Mouse (Mus musculus): ENCODE measurements around the gene Srcin1. TPM values are rescaled to one million over a fixed set of nuclear protein-coding genes. Genes with fewer than 3 reads are reported as not detected.
A peak's percentile ranks its signal among the peaks of the same experiment; 100 is the strongest.

Srcin1 gene
- polyA plus RNA-seq, 1 experiment from 2014 or later: 0.49 TPM

DNA sequence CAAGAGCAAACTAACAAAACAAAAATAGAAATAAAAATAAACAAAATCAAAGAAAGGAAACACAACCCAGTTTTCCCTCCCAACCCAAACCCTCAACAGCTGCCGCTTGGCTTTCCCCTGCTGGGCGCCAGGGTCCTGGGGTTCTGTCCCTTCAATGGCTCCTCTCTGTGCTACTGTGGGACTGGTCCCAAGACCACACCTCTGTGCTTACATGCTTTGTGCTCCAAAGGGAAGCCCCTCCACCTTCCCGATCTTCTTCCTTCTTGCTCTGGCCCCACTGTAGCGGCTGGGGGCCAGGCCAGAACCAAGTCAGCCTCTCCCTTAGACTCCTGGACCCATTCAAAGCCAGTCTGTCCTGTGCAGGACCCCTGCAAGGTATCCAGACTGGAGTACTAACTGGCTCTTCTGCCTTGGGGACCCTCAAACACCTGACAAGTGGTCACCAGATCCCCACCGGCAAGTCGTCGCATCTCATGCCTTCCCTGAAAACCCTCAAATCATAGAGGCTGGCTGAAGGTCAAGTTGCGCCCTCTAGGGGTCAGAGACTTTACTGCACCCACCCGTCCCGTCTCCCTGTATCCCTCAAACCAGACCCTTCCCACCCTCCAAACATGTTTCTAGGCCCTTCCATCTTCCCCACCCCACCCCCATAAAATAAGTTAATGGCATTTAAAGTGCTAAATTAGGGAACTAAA lies 64.9 kb downstream of the Srcin1 start:
- Histone ChIP-seq H3K9ac (ENCODE audit: low read length) (no peak overlapping the region), H3K27ac (replicated peaks) (no peak overlapping the region), H3K36me3 (ENCODE audit: control insufficient read depth, insufficient read depth, low read length) (no peaks in the 10 kb centered on the region), H3K4me3 (ENCODE audit: low read depth, low read length) (no peak overlapping the region), H3K4me2 (replicated peaks; ENCODE audit: low read depth) (no peak overlapping the region), H3K9me3 (ENCODE audit: control insufficient read depth, low read length) (no peaks in the 10 kb centered on the region), H3K4me1 (replicated peaks; ENCODE audit: control insufficient read depth, insufficient read depth) (no peaks in the 10 kb centered on the region), H3K27me3 (ENCODE audit: control insufficient read depth, insufficient read depth, low read length) (no peaks in the 10 kb centered on the region)
- DNase-seq (ENCODE audit: low spot score): peak; percentile 69
- TF ChIP-seq CTCF (IDR thresholded peaks at IDR 0.05; ENCODE audit: low read depth) (peak; percentile 81), EP300 (optimal IDR thresholded peaks at IDR 0.05) (no peak)
- ATAC-seq (ENCODE audit: low FRiP score, low TSS enrichment): peak; percentile 25; the same call in 1 of the 2 replicates
- WGBS: 34% methylated on average over 10 of the region's 10 CpGs

DNA sequence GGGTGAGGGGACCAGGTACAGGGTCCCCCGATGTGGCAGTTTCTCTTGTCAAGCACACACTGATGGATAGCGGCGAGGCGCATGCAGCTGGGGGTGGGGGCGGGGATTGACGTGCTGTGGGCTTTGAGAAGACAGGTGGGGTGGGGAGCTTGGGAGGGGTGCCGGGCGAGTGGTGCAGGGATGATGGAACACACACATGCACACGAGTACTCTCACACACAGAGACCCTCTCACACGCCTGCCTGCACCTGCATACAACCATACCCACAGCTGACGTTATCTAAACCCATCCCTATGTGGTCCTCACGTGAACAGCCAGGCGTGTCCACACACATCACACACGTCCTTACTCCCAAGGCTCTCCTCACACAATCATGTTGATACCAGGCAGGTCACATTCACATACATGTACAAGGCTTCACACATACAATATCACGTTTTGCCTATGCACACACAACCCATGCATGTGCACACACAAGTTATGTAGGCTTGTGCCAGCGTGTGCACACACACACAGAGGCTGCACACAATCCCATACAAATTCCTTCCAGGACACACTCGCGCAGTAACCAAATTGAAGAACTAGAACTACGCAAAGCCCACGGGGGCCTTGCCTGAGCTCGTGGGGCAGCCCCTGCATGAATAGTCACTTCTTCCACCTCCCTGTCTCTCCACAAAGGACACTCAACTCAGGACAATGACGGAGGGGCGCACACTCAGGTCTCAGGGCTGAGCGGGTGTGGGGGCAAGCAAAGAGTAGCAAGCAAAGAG lies 66.1 kb downstream of the Srcin1 start:
- no peak for ATAC-seq (ENCODE audit: low FRiP score, low TSS enrichment)
- no peak overlapping the region for H3K27ac ChIP-seq (replicated peaks)
- 59% methylated on average over 23 of the region's 24 CpGs for WGBS
- no peak overlapping the region for H3K4me2 ChIP-seq (replicated peaks; ENCODE audit: low read depth)
- no peaks in the 10 kb centered on the region for H3K9me3 ChIP-seq (ENCODE audit: control insufficient read depth, low read length)
- no peaks in the 10 kb centered on the region for H3K36me3 ChIP-seq (ENCODE audit: control insufficient read depth, insufficient read depth, low read length)
- H3K4me1 ChIP-seq (replicated peaks; ENCODE audit: control insufficient read depth, insufficient read depth): no peaks in the 10 kb centered on the region
- no peak for DNase-seq (ENCODE audit: low spot score)
- TF ChIP-seq CTCF (IDR thresholded peaks at IDR 0.05; ENCODE audit: low read depth) (no peak), EP300 (optimal IDR thresholded peaks at IDR 0.05) (no peak)
- no peak overlapping the region for H3K4me3 ChIP-seq (ENCODE audit: low read depth, low read length)
- no peak overlapping the region for H3K9ac ChIP-seq (ENCODE audit: low read length)
- no peaks in the 10 kb centered on the region for H3K27me3 ChIP-seq (ENCODE audit: control insufficient read depth, insufficient read depth, low read length)

DNA sequence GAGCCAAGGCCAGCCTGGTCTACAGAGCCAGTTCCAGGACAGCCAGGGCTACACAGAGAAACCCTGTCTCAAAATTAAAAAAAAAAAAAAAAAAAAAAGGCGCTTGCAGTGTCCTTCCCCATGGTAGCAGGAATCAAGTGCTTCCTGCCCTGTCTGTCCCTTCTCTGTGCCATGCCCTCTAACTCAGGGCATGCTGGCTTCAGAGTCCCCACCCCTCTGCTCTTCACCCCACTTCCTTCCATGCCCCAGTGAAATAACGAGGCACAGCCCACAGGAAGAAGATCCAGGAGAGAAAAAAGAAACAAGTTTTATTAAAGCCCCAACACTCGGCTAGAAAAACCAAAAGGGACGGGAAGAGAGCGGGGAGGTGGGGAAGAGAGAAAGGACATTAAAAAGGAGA lies 66.9 kb downstream of the Srcin1 start:
- ATAC-seq (ENCODE audit: low FRiP score, low TSS enrichment) (no peak), DNase-seq (ENCODE audit: low spot score) (no peak)
- Histone ChIP-seq H3K27ac (replicated peaks) (no peak overlapping the region), H3K36me3 (ENCODE audit: control insufficient read depth, insufficient read depth, low read length) (no peaks in the 10 kb centered on the region), H3K27me3 (ENCODE audit: control insufficient read depth, insufficient read depth, low read length) (no peaks in the 10 kb centered on the region), H3K4me3 (ENCODE audit: low read depth, low read length) (no peak overlapping the region), H3K9ac (ENCODE audit: low read length) (no peak overlapping the region), H3K4me1 (replicated peaks; ENCODE audit: control insufficient read depth, insufficient read depth) (no peaks in the 10 kb centered on the region), H3K4me2 (replicated peaks; ENCODE audit: low read depth) (no peak overlapping the region), H3K9me3 (ENCODE audit: control insufficient read depth, low read length) (no peaks in the 10 kb centered on the region)
- TF ChIP-seq CTCF (IDR thresholded peaks at IDR 0.05; ENCODE audit: low read depth) (no peak), EP300 (optimal IDR thresholded peaks at IDR 0.05) (no peak)
- 46% methylated on average over 5 of the region's 5 CpGs for WGBS

GRCm38 (mm10) chr11:97508198-97508597 lies 67.8 kb downstream of the Srcin1 start:
- no peak overlapping the region for H3K4me2 ChIP-seq (replicated peaks; ENCODE audit: low read depth)
- ATAC-seq (ENCODE audit: low FRiP score, low TSS enrichment): no peak
- no peak overlapping the region for H3K4me3 ChIP-seq (ENCODE audit: low read depth, low read length)
- no peaks in the 10 kb centered on the region for H3K36me3 ChIP-seq (ENCODE audit: control insufficient read depth, insufficient read depth, low read length)
- no peaks in the 10 kb centered on the region for H3K4me1 ChIP-seq (replicated peaks; ENCODE audit: control insufficient read depth, insufficient read depth)
- no peak for TF ChIP-seq EP300 (optimal IDR thresholded peaks at IDR 0.05)
- no peak for TF ChIP-seq CTCF (IDR thresholded peaks at IDR 0.05; ENCODE audit: low read depth)
- H3K27me3 ChIP-seq (ENCODE audit: control insufficient read depth, insufficient read depth, low read length): no peaks in the 10 kb centered on the region
- no peak overlapping the region for H3K27ac ChIP-seq (replicated peaks)
- H3K9ac ChIP-seq (ENCODE audit: low read length): no peak overlapping the region
- DNase-seq (ENCODE audit: low spot score): no peak
- 68% methylated on average over 3 of the region's 3 CpGs for WGBS
- no peaks in the 10 kb centered on the region for H3K9me3 ChIP-seq (ENCODE audit: control insufficient read depth, low read length)

DNA sequence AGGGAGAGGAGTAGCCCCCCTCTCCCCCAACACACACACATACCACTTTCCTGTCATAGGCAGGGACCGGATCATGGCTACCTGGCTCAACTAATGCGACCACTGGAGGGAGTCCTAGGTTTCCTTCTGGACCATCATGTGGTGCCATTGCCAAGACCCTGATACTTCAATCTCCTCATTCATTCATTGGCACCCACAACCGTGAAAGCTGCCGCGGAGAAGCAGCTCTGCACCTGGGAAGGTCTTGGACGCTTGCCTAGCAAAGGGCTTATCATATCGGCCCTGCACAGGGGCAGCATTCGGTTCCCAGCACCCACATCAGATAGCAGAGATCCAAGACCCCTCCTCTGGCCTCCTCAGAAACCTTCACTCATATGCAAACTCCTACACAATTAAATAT lies 69.7 kb downstream of the Srcin1 start:
- H3K4me1 ChIP-seq (replicated peaks; ENCODE audit: control insufficient read depth, insufficient read depth): no peaks in the 10 kb centered on the region
- no peak overlapping the region for H3K4me2 ChIP-seq (replicated peaks; ENCODE audit: low read depth)
- DNase-seq (ENCODE audit: low spot score) (no peak), ATAC-seq (ENCODE audit: low FRiP score, low TSS enrichment) (no peak)
- peak; percentile 38 for TF ChIP-seq CTCF (IDR thresholded peaks at IDR 0.05; ENCODE audit: low read depth)
- no peak for TF ChIP-seq EP300 (optimal IDR thresholded peaks at IDR 0.05)
- H3K9me3 ChIP-seq (ENCODE audit: control insufficient read depth, low read length): no peaks in the 10 kb centered on the region
- no peaks in the 10 kb centered on the region for H3K27me3 ChIP-seq (ENCODE audit: control insufficient read depth, insufficient read depth, low read length)
- 0 out of 2 replicates have a peak, but pooled peaks cover 2% of the 10 kb centered on the region for H3K36me3 ChIP-seq (ENCODE audit: control insufficient read depth, insufficient read depth, low read length)
- 52% methylated on average over 8 of the region's 8 CpGs for WGBS
- H3K4me3 ChIP-seq (ENCODE audit: low read depth, low read length): no peak overlapping the region
- H3K9ac ChIP-seq (ENCODE audit: low read length): no peak overlapping the region
- no peak overlapping the region for H3K27ac ChIP-seq (replicated peaks)

- Histone ChIP-seq H3K9me3 (ENCODE audit: control insufficient read depth, low read length) (no peaks in the 10 kb centered on the region), H3K4me2 (replicated peaks; ENCODE audit: low read depth) (no peak overlapping the region), H3K36me3 (ENCODE audit: control insufficient read depth, insufficient read depth, low read length) (0 out of 2 replicates have a peak, but pooled peaks cover 2% of the 10 kb centered on the region), H3K9ac (ENCODE audit: low read length) (no peak overlapping the region), H3K4me3 (ENCODE audit: low read depth, low read length) (no peak overlapping the region), H3K27ac (replicated peaks) (no peak overlapping the region), H3K4me1 (replicated peaks; ENCODE audit: control insufficient read depth, insufficient read depth) (no peaks in the 10 kb centered on the region), H3K27me3 (ENCODE audit: control insufficient read depth, insufficient read depth, low read length) (no peaks in the 10 kb centered on the region)
- no peak for TF ChIP-seq CTCF (IDR thresholded peaks at IDR 0.05; ENCODE audit: low read depth)
- no peak for TF ChIP-seq EP300 (optimal IDR thresholded peaks at IDR 0.05)
- no peak for ATAC-seq (ENCODE audit: low FRiP score, low TSS enrichment)
- 65% methylated on average over 4 of the region's 4 CpGs for WGBS
- DNase-seq (ENCODE audit: low spot score): no peak
These were observed 70.2 kb downstream of the Srcin1 start for GRCm38 (mm10) chr11:97505784-97506183.
